In the genomic region with DNA sequence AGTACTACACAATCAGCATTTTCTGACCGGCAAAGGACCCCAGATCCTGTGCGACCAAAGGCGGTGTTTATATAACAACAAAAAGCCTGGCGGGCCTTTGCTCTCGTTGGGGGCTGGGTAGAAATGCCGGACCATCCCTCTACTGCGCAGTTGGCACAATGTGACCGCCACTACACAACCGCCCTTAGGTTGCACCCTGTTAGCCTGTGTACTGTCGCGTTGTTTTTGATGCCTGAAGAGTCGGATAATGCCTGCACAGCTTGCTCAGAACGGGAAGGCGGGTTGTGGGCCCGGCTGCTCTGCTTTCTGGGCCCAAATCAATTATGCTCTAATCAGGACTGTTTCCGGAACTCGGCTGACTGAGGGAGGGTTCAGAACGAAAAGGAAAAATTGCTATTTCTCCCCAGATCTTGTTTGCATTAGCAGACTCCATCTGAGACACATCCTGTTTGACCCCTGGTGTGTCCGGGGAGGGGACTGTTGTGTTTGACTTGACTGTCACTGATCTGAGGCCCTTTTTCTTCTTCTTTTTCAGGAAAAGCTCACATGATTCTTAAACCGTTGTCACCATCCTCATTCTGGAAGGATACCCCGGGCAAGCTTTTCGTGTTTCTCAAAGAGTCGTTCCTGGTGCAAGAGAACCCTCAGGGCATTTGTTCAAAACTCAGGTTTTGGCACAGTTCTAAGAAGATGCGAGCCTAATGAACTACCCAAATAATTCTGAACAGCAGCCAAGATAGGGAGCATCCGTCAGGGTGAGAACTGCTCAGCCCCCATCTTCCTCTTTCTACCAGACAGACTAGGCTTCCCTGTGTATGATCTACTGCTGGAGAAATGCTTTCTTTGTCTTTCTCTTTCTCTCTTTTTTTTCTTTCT, we compare ENCODE assay signal across 8 mouse cellular contexts. TPM values are rescaled to one million over a fixed set of nuclear protein-coding genes. Genes with fewer than 3 reads are reported as not detected.
DNase-seq lines count a peak whose midpoint lies in the region; ATAC-seq and TF ChIP-seq lines count a peak whose summit lies in the region.

No protein-coding gene starts in this region.

- ATAC-seq in forebrain, embryonic 13.5 days, result peak; percentile 65
- peak; percentile 57; the same call in 1 of the 2 replicates for ATAC-seq in hindbrain, embryonic 14.5 days (ENCODE audit: low FRiP score)
- peak; percentile 45 for ATAC-seq in liver, embryonic 15.5 days (ENCODE audit: insufficient read depth)
- ATAC-seq in stomach, embryonic 14.5 days (ENCODE audit: insufficient number of reproducible peaks, insufficient read depth, low FRiP score, low read depth), result peak; percentile 38

- H3K27me3 ChIP-seq in kidney, adult 2 months (replicated peaks; ENCODE audit: control insufficient read depth, insufficient read depth, low read length), result no peaks in the 10 kb centered on the region
- no peaks in the 10 kb centered on the region for H3K27me3 ChIP-seq in forebrain, embryonic 13.5 days
- H3K27me3 ChIP-seq in hindbrain, embryonic 14.5 days (ENCODE audit: control insufficient read depth, insufficient read depth, low read length), result no peaks in the 10 kb centered on the region
- no peaks in the 10 kb centered on the region for H3K27me3 ChIP-seq in liver, embryonic 15.5 days
- H3K27me3 ChIP-seq in stomach, embryonic 14.5 days (ENCODE audit: control insufficient read depth, insufficient read depth, low read length), result no peaks in the 10 kb centered on the region

- no peaks in the 10 kb centered on the region for H3K36me3 ChIP-seq in kidney, adult 2 months (ENCODE audit: control insufficient read depth, insufficient read depth, low read length)
- H3K36me3 ChIP-seq in forebrain, embryonic 13.5 days (ENCODE audit: poor library complexity, severe bottlenecking), result no peaks in the 10 kb centered on the region
- H3K36me3 ChIP-seq in hindbrain, embryonic 14.5 days (replicated peaks; ENCODE audit: control insufficient read depth, insufficient read depth), result no peaks in the 10 kb centered on the region
- H3K36me3 ChIP-seq in liver, embryonic 15.5 days (replicated peaks), result no peaks in the 10 kb centered on the region
- H3K36me3 ChIP-seq in stomach, embryonic 14.5 days (ENCODE audit: control insufficient read depth, insufficient read depth, low read length), result no peaks in the 10 kb centered on the region

- TF ChIP-seq CTCF in kidney, adult 2 months (conservative IDR thresholded peaks at IDR 0.05; ENCODE audit: insufficient read depth, insufficient read length, low read depth, low read length), result no peak

- WGBS in kidney, adult 2 months, result 44% methylated on average over 25 of the region's 25 CpGs
- WGBS in forebrain, embryonic 13.5 days, result 31% methylated on average over 25 of the region's 25 CpGs
- WGBS in hindbrain, embryonic 14.5 days, result 28% methylated on average over 25 of the region's 25 CpGs
- WGBS in liver, embryonic 15.5 days (ENCODE audit: insufficient replicate concordance), result 35% methylated on average over 25 of the region's 25 CpGs
- WGBS in stomach, embryonic 14.5 days, result 12% methylated on average over 25 of the region's 25 CpGs

- H3K27ac ChIP-seq in kidney, adult 2 months (ENCODE audit: insufficient read depth, low read depth, low read length), result peak overlapping the region; percentile 81
- 0 out of 2 replicates have a peak overlapping the region, but pooled peaks have one; percentile 21 for H3K27ac ChIP-seq in forebrain, embryonic 13.5 days
- peak overlapping the region; percentile 67 for H3K27ac ChIP-seq in hindbrain, embryonic 14.5 days
- H3K27ac ChIP-seq in liver, embryonic 15.5 days (replicated peaks), result peak overlapping the region; percentile 59
- H3K27ac ChIP-seq in stomach, embryonic 14.5 days (ENCODE audit: low read length), result peak overlapping the region; percentile 93

- peak; percentile 59 for DNase-seq in kidney, adult 2 months
- no peak for DNase-seq in kidney, adult 11 months
- no peak for DNase-seq in hindbrain, embryonic 14.5 days (ENCODE audit: low spot score)
- DNase-seq in thymus, postnatal 36 days, result no peak
- no peak for DNase-seq in right cerebral cortex, adult 2 months (ENCODE audit: low spot score in 2 of 2)

- H3K9me3 ChIP-seq in forebrain, embryonic 13.5 days (replicated peaks), result no peaks in the 10 kb centered on the region
- H3K9me3 ChIP-seq in hindbrain, embryonic 14.5 days (ENCODE audit: control insufficient read depth, low read length), result no peaks in the 10 kb centered on the region
- no peaks in the 10 kb centered on the region for H3K9me3 ChIP-seq in liver, embryonic 15.5 days (replicated peaks)
- H3K9me3 ChIP-seq in stomach, embryonic 14.5 days (ENCODE audit: control insufficient read depth, low read depth, low read length), result no peaks in the 10 kb centered on the region

- H3K4me3 ChIP-seq in kidney, adult 2 months (ENCODE audit: insufficient read depth, low read depth, low read length), result peak overlapping the region; percentile 38; the same call in 1 of the 2 replicates
- no peak overlapping the region for H3K4me3 ChIP-seq in forebrain, embryonic 13.5 days
- H3K4me3 ChIP-seq in hindbrain, embryonic 14.5 days (replicated peaks; ENCODE audit: low read length), result no peak overlapping the region
- no peak overlapping the region for H3K4me3 ChIP-seq in liver, embryonic 15.5 days (replicated peaks)
- H3K4me3 ChIP-seq in stomach, embryonic 14.5 days (ENCODE audit: low read depth, low read length), result no peak overlapping the region

- peak overlapping the region; percentile 36 for H3K4me2 ChIP-seq in forebrain, embryonic 13.5 days
- H3K4me2 ChIP-seq in hindbrain, embryonic 14.5 days (replicated peaks), result peak overlapping the region; percentile 38
- H3K4me2 ChIP-seq in liver, embryonic 15.5 days, result peak overlapping the region; percentile 1; the same call in 1 of the 2 replicates
- H3K4me2 ChIP-seq in stomach, embryonic 14.5 days (replicated peaks; ENCODE audit: low read depth, low read length), result peak overlapping the region; percentile 36

- TF ChIP-seq POLR2A in kidney, adult 2 months (IDR thresholded peaks at IDR 0.05; ENCODE audit: low read depth, low read length), result no peak

- H3K4me1 ChIP-seq in kidney, adult 2 months (ENCODE audit: control insufficient read depth, insufficient read depth, low read length), result 0 out of 2 replicates have a peak, but pooled peaks cover 3% of the 10 kb centered on the region
- H3K4me1 ChIP-seq in forebrain, embryonic 13.5 days, result peaks cover 17% of the 10 kb centered on the region
- H3K4me1 ChIP-seq in hindbrain, embryonic 14.5 days (replicated peaks; ENCODE audit: control insufficient read depth, insufficient read depth, low read length), result no peaks in the 10 kb centered on the region; the same call in 1 of the 2 replicates
- H3K4me1 ChIP-seq in liver, embryonic 15.5 days (replicated peaks), result peaks cover 31% of the 10 kb centered on the region
- H3K4me1 ChIP-seq in stomach, embryonic 14.5 days (ENCODE audit: control insufficient read depth, insufficient read depth, low read length), result peaks cover 34% of the 10 kb centered on the region

- H3K9ac ChIP-seq in forebrain, embryonic 13.5 days, result 0 out of 2 replicates have a peak overlapping the region, but pooled peaks have one; percentile 19
- H3K9ac ChIP-seq in hindbrain, embryonic 14.5 days, result 0 out of 2 replicates have a peak overlapping the region, but pooled peaks have one; percentile 16
- no peak overlapping the region for H3K9ac ChIP-seq in liver, embryonic 15.5 days
- H3K9ac ChIP-seq in stomach, embryonic 14.5 days (replicated peaks; ENCODE audit: low read depth, low read length), result 0 out of 2 replicates have a peak overlapping the region, but pooled peaks have one; percentile 2

RNA-seq across cellular contexts. Expression of a gene that starts 47.5 kb away (rescaled TPM):
- polyA plus RNA-seq in kidney, adult 2 months (2012; rRNA removed), result 250 and 253 TPM in 2 replicates
- 120 and 130 TPM in 2 replicates for polyA plus RNA-seq in forebrain, embryonic 13.5 days (2015; fragmentation: Nextera tagmentation; extraction: Ambion mirVana)
- polyA plus RNA-seq in hindbrain, embryonic 14.5 days (2014; fragmentation: Nextera tagmentation; extraction: Ambion mirVana), result 135 and 141 TPM in 2 replicates
- polyA plus RNA-seq in liver, embryonic 15.5 days (2015; fragmentation: Nextera tagmentation; extraction: Ambion mirVana), result 83.4 and 87.2 TPM in 2 replicates
- polyA plus RNA-seq in stomach, embryonic 14.5 days (2014; fragmentation: Nextera tagmentation; extraction: Ambion mirVana), result 157 TPM in 2 replicates

RNA-seq across cellular contexts. Expression of a gene that starts 52.7 kb away (rescaled TPM):
- 52.9 and 61.6 TPM in 2 replicates for polyA plus RNA-seq in kidney, adult 2 months (2012; rRNA removed)
- 34.2 and 34.5 TPM in 2 replicates for polyA plus RNA-seq in forebrain, embryonic 13.5 days (2015; fragmentation: Nextera tagmentation; extraction: Ambion mirVana)
- polyA plus RNA-seq in hindbrain, embryonic 14.5 days (2014; fragmentation: Nextera tagmentation; extraction: Ambion mirVana), result 43.4 and 48.9 TPM in 2 replicates
- polyA plus RNA-seq in liver, embryonic 15.5 days (2015; fragmentation: Nextera tagmentation; extraction: Ambion mirVana), result 26.2 and 28.3 TPM in 2 replicates
- polyA plus RNA-seq in stomach, embryonic 14.5 days (2014; fragmentation: Nextera tagmentation; extraction: Ambion mirVana), result 85.5 and 93.2 TPM in 2 replicates

Comparison
In these comparisons a context has a peak if more than half of its experiments do, and no peak if none do; other contexts are left out.
1. H3K27ac ChIP-seq: peak in every context shown above with its lines; median percentile 93 in stomach, embryonic 14.5 days; 81 in kidney, adult 2 months; 67 in hindbrain, embryonic 14.5 days; 59 in liver, embryonic 15.5 days; 21 in forebrain, embryonic 13.5 days.